Mouse (Mus musculus) MEL (cell line): ENCODE data around the gene Fam19a1.

Experiments used
- CTCF ChIP-seq, 3 experiments: IDR thresholded peaks in 2 of 3; conservative IDR thresholded peaks in 1 of 3; 2 replicates each; pipeline ENCODE4 v1.5.1; 2011 to 2012; ENCODE audit warnings: low read length in 3 of 3, low read depth in 2 of 3, mild to moderate bottlenecking in 2 of 3, improper control_type of control experiment in 1 of 3, inconsistent platforms in 1 of 3, mixed read lengths in 1 of 3, moderate library complexity in 1 of 3; ENCODE audit not compliant: control insufficient read depth in 1 of 3, insufficient read depth in 1 of 3, poor library complexity in 1 of 3, severe bottlenecking in 1 of 3
- MAFK ChIP-seq: IDR thresholded peaks from 2 replicates; pipeline ENCODE4 v1.6.1; 2011; ENCODE audit warnings: low read depth, mild to moderate bottlenecking, low read length, improper control_type of control experiment, borderline replicate concordance
- POLR2AphosphoS2 ChIP-seq: IDR thresholded peaks from 2 replicates; pipeline ENCODE4 v1.6.1; 2011; ENCODE audit warnings: low read length, improper control_type of control experiment
- RCOR1 ChIP-seq: IDR thresholded peaks from 2 replicates; pipeline ENCODE4 v1.6.1; 2012; ENCODE audit warnings: low read depth, mild to moderate bottlenecking, inconsistent platforms, low read length, improper control_type of control experiment
- ZMIZ1 ChIP-seq: IDR thresholded peaks from 2 replicates; pipeline ENCODE4 v1.6.1; 2012; ENCODE audit warnings: low read depth, mild to moderate bottlenecking, inconsistent platforms, low read length, improper control_type of control experiment, moderate library complexity

- TF ChIP-seq MAFK: no peak
- TF ChIP-seq ZMIZ1: no peak
- TF ChIP-seq CTCF (IDR thresholded peaks at IDR 0.05 in 2 of 3, conservative IDR thresholded peaks at IDR 0.05 in 1 of 3; ENCODE audit: control insufficient read depth in 1 of 3, insufficient read depth in 1 of 3, low read depth in 2 of 3, low read length in 3 of 3, poor library complexity in 1 of 3, severe bottlenecking in 1 of 3): no peak
- TF ChIP-seq POLR2AphosphoS2: no peak
- TF ChIP-seq RCOR1: no peak
These were observed 121.9 kb downstream of the Fam19a1 start for GRCm38 (mm10) chr6:96234806-96235205.
